Mouse (Mus musculus) MEL (cell line): ENCODE data around the gene Trhr2.

Experiments
- CTCF ChIP-seq, 3 experiments: IDR thresholded peaks in 2 of 3; conservative IDR thresholded peaks in 1 of 3; 2 replicates each; pipeline ENCODE4 v1.5.1; 2011 to 2012; ENCODE audit warnings: low read length in 3 of 3, low read depth in 2 of 3, mild to moderate bottlenecking in 2 of 3, improper control_type of control experiment in 1 of 3, inconsistent platforms in 1 of 3, mixed read lengths in 1 of 3, moderate library complexity in 1 of 3; ENCODE audit not compliant: control insufficient read depth in 1 of 3, insufficient read depth in 1 of 3, poor library complexity in 1 of 3, severe bottlenecking in 1 of 3
- EP300 ChIP-seq, 2 experiments: IDR thresholded peaks; 2 replicates each; pipeline ENCODE4 v1.6.1; 2011; ENCODE audit warnings: improper control_type of control experiment in 2 of 2, low read length in 2 of 2, low read depth in 1 of 2, mild to moderate bottlenecking in 1 of 2
- ETS1 ChIP-seq: IDR thresholded peaks from 2 replicates; pipeline ENCODE4 v1.6.1; 2012; ENCODE audit warnings: low read depth, mild to moderate bottlenecking, inconsistent platforms, low read length, improper control_type of control experiment, moderate library complexity
- GABPA ChIP-seq: IDR thresholded peaks from 2 replicates; pipeline ENCODE4 v1.6.1; 2012; ENCODE audit warnings: low read depth, mild to moderate bottlenecking, inconsistent platforms, low read length, improper control_type of control experiment, moderate library complexity
- GATA1 ChIP-seq: IDR thresholded peaks from 2 replicates; pipeline ENCODE4 v1.6.1; 2011; ENCODE audit warnings: low read depth, low read length, improper control_type of control experiment
- KAT2A ChIP-seq: conservative IDR thresholded peaks from 2 replicates; pipeline ENCODE4 v1.6.1; 2012; ENCODE audit warnings: low read depth, low read length, improper control_type of control experiment, inconsistent platforms
- MAZ ChIP-seq: IDR thresholded peaks from 2 replicates; pipeline ENCODE4 v1.6.1; 2012; ENCODE audit warnings: low read depth, mild to moderate bottlenecking, inconsistent platforms, low read length, improper control_type of control experiment
- POLR2A ChIP-seq, 2 experiments: IDR thresholded peaks; 2 replicates each; pipeline ENCODE4 v1.6.1; 2011 to 2012; ENCODE audit warnings: low read length in 2 of 2, mild to moderate bottlenecking in 2 of 2, control low read depth in 1 of 2, improper control_type of control experiment in 1 of 2, low read depth in 1 of 2, moderate library complexity in 1 of 2; ENCODE audit not compliant: control insufficient read depth in 1 of 2, insufficient read depth in 1 of 2, poor library complexity in 1 of 2
- SIN3A ChIP-seq: IDR thresholded peaks from 2 replicates; pipeline ENCODE4 v1.6.1; 2012; ENCODE audit warnings: low read length, improper control_type of control experiment, inconsistent platforms
- TAL1 ChIP-seq: IDR thresholded peaks from 2 replicates; pipeline ENCODE4 v1.6.1; 2012; ENCODE audit warnings: mild to moderate bottlenecking, inconsistent platforms, low read length, moderate library complexity, mixed read lengths
- ZC3H11A ChIP-seq: IDR thresholded peaks from 2 replicates; pipeline ENCODE4 v1.6.1; 2012; ENCODE audit warnings: low read depth, mild to moderate bottlenecking, inconsistent platforms, low read length, improper control_type of control experiment
- ZKSCAN1 ChIP-seq: IDR thresholded peaks from 2 replicates; pipeline ENCODE4 v1.6.1; 2012; ENCODE audit warnings: low read depth, mild to moderate bottlenecking, inconsistent platforms, low read length, improper control_type of control experiment, moderate library complexity
- ZNF384 ChIP-seq: IDR thresholded peaks from 2 replicates; pipeline ENCODE4 v1.6.1; 2012; ENCODE audit warnings: low read depth, mild to moderate bottlenecking, inconsistent platforms, low read length, improper control_type of control experiment

GRCm38 (mm10) chr8:122342806-122343209 lies 17.7 kb downstream of the Trhr2 start:
- TF ChIP-seq CTCF (IDR thresholded peaks at IDR 0.05 in 2 of 3, conservative IDR thresholded peaks at IDR 0.05 in 1 of 3; ENCODE audit: control insufficient read depth in 1 of 3, insufficient read depth in 1 of 3, low read depth in 2 of 3, low read length in 3 of 3, poor library complexity in 1 of 3, severe bottlenecking in 1 of 3) (no peak), MAZ (no peak), ZC3H11A (no peak), ZKSCAN1 (no peak), POLR2A (IDR thresholded peaks at IDR 0.05; ENCODE audit: control insufficient read depth in 1 of 2, insufficient read depth in 1 of 2, low read depth in 1 of 2, low read length in 2 of 2, poor library complexity in 1 of 2) (no peak; a peak in 3 of 4 replicates), ETS1 (no peak), ZNF384 (no peak), GABPA (no peak), EP300 (IDR thresholded peaks at IDR 0.05; ENCODE audit: low read depth in 1 of 2, low read length in 2 of 2) (peak; percentile 44 to 65; a peak in 2 of 4 replicates), GATA1 (peak; percentile 24; the same call in 1 of the 2 replicates), SIN3A (no peak), KAT2A (no peak), TAL1 (peak; percentile 58)
